Mouse (Mus musculus) cerebellum, adult 2 months (tissue): Measurements from ENCODE around the gene Ppa1. TPM values are rescaled to one million over a fixed set of nuclear protein-coding genes. Genes with fewer than 3 reads are reported as not detected.

Experiments used
- DNase-seq, 2 experiments: peaks; one replicate each; pipeline ENCODE4 v3.0.0; 2021
- H3K27ac ChIP-seq: fragments of 200-500 bp; 2 replicates; pipeline ENCODE4 v1.5.1; 2012; ENCODE audit warnings: low read length, control low read depth, inconsistent platforms; ENCODE audit not compliant: insufficient read depth
- H3K27me3 ChIP-seq: fragments of 200-500 bp; 2 replicates; pipeline ENCODE4 v1.6.1; 2012; ENCODE audit warnings: inconsistent platforms, mild to moderate bottlenecking, low read length, moderate library complexity; ENCODE audit not compliant: control insufficient read depth, insufficient read depth
- H3K4me1 ChIP-seq: fragments of 200-500 bp; 2 replicates; pipeline ENCODE4 v1.6.1; 2011; ENCODE audit warnings: low read length; ENCODE audit not compliant: control insufficient read depth, insufficient read depth
- H3K4me3 ChIP-seq: fragments of 200-500 bp; replicated peaks from 2 replicates; pipeline ENCODE3; 2011; ENCODE audit warnings: mild to moderate bottlenecking, low read depth, low read length, control low read depth; ENCODE audit not compliant: insufficient read depth
- CTCF ChIP-seq: fragments of 200-500 bp; IDR thresholded peaks from 2 replicates; pipeline ENCODE4 v1.5.1; 2011; ENCODE audit warnings: low read depth, mild to moderate bottlenecking, control low read depth, low read length, moderate library complexity, borderline replicate concordance; ENCODE audit not compliant: insufficient read depth
- POLR2A ChIP-seq: fragments of 200-500 bp; IDR thresholded peaks from 2 replicates; pipeline ENCODE4 v1.6.1; 2011; ENCODE audit warnings: low read length, control low read depth, borderline replicate concordance; ENCODE audit not compliant: insufficient read depth
- WGBS: fragments of 180-500 bp; shearing (Covaris S2); methylation state at CpG from one replicate; pipeline ENCODE4 v1.1.7; 2018; 5-methylcytosine and 5-hydroxymethylcytosine counted together
- polyA plus RNA-seq: library from polyadenylated mRNA; depleted of rRNA; stranded (reverse); fragments of >200 nt; gene quantifications from 2 replicates; pipeline ENCODE4 v1.2.3, GENCODE M21; 2012

The Ppa1 gene
- polyA plus RNA-seq, 1 experiment, result 127 TPM

- Histone ChIP-seq H3K27me3 (no peaks in the 10 kb centered on the region), H3K4me3 (no peak overlapping the region), H3K27ac (no peak overlapping the region), H3K4me1 (no peaks in the 10 kb centered on the region)
- WGBS, result 93% methylated on average over 3 of the region's 3 CpGs
- no peak for TF ChIP-seq CTCF
- TF ChIP-seq POLR2A, result no peak
- DNase-seq, result no peak
Observed at GRCm38 (mm10) chr10:61665651-61666050, 17.3 kb downstream of the Ppa1 start.

GRCm38 (mm10) chr10:61669289-61669688, 20.9 kb downstream of the Ppa1 start:
- H3K4me1 ChIP-seq, result no peaks in the 10 kb centered on the region
- WGBS, result 27% methylated on average over 7 of the region's 7 CpGs

GRCm38 (mm10) chr10:61669896-61670295, 21.5 kb downstream of the Ppa1 start:
- no peak overlapping the region for H3K27ac ChIP-seq
- H3K4me1 ChIP-seq, result no peaks in the 10 kb centered on the region
- H3K4me3 ChIP-seq, result no peak overlapping the region
- DNase-seq, result no peak
- H3K27me3 ChIP-seq, result no peaks in the 10 kb centered on the region
- TF ChIP-seq CTCF (no peak), POLR2A (no peak)

More at GRCm38 (mm10) chr10:61669289-61669688, 20.9 kb downstream of the Ppa1 start:
- Histone ChIP-seq H3K27ac (no peak overlapping the region), H3K4me3 (no peak overlapping the region), H3K27me3 (no peaks in the 10 kb centered on the region)
- TF ChIP-seq POLR2A, result no peak
- no peak for TF ChIP-seq CTCF
- DNase-seq, result no peak

GRCm38 (mm10) chr10:61670758-61671157, 22.4 kb downstream of the Ppa1 start:
- Histone ChIP-seq H3K4me1 (no peaks in the 10 kb centered on the region), H3K27me3 (no peaks in the 10 kb centered on the region), H3K27ac (no peak overlapping the region), H3K4me3 (no peak overlapping the region)
- WGBS, result 97% methylated on average over 3 of the region's 3 CpGs
- DNase-seq, result no peak
- TF ChIP-seq POLR2A (no peak), CTCF (no peak)

GRCm38 (mm10) chr10:61675935-61676334, 27.6 kb downstream of the Ppa1 start:
- Histone ChIP-seq H3K27me3 (no peaks in the 10 kb centered on the region), H3K4me3 (no peak overlapping the region), H3K4me1 (no peaks in the 10 kb centered on the region), H3K27ac (no peak overlapping the region)
- 88% methylated on average over 3 of the region's 3 CpGs for WGBS
- no peak for DNase-seq
- TF ChIP-seq CTCF (no peak), POLR2A (no peak)

GRCm38 (mm10) chr10:61679545-61679944, 31.2 kb downstream of the Ppa1 start:
- Histone ChIP-seq H3K4me3 (peak overlapping the region; percentile 92), H3K4me1 (peaks cover 6% of the 10 kb centered on the region), H3K27me3 (no peaks in the 10 kb centered on the region), H3K27ac (peak overlapping the region; percentile 81)
- WGBS, result 33% methylated on average over 9 of the region's 9 CpGs
- TF ChIP-seq POLR2A, result no peak
- TF ChIP-seq CTCF, result no peak
- DNase-seq, result no peak

GRCm38 (mm10) chr10:61680015-61680913, 31.9 kb downstream of the Ppa1 start, which contains the start of gene Sar1a:
Sar1a (plus strand) TSS chr10:61680299.
- under 1% methylated on average over 75 of the region's 84 CpGs for WGBS
- H3K4me3 ChIP-seq, result peak within 1 kb of the TSS; percentile 92
- DNase-seq, result peak; percentile 98
- no peaks in the 10 kb centered on the region for H3K27me3 ChIP-seq
- H3K27ac ChIP-seq, result peak within 1 kb of the TSS; percentile 81
- TF ChIP-seq CTCF (no peak), POLR2A (peak; percentile 97; the same call in 1 of the 2 replicates)
- peaks cover 6% of the 10 kb centered on the region for H3K4me1 ChIP-seq

- H3K4me1 ChIP-seq, result no peaks in the 10 kb centered on the region
- H3K4me3 ChIP-seq, result no peak overlapping the region
- no peak overlapping the region for H3K27ac ChIP-seq
- no peak for DNase-seq
- 83% methylated on average over 8 of the region's 8 CpGs for WGBS
- H3K27me3 ChIP-seq, result no peaks in the 10 kb centered on the region
- no peak for TF ChIP-seq POLR2A
Observed at GRCm38 (mm10) chr10:61689405-61689804, 41.1 kb downstream of the Ppa1 start.
